Mouse (Mus musculus) heart, adult 9 months (tissue): ENCODE data around the gene Spata6.

Source experiments
- DNase-seq, 2 experiments: peaks; one replicate each; pipeline ENCODE4 v3.0.0; 2022; ENCODE audit warnings: low spot score in 2 of 2

Spata6 gene

DNA sequence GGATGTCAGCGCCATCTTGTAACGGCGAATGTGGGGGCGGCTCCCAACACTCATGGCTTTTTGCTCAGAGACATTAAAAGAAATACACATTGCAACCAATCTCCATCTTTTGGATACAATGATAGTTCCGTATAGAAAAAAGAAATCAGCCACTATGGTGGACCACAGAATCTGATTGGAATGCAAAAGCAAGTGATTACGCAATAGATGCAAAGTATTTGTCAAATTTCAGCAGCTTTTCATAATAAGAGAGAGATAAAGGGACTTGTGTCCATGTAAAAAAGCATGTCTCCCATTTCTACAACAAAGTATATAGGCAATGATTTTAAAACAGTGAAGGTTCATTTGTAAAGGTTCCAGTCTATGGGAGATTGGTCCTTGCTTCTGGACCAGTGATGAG lies 119.1 kb downstream of the Spata6 start:
- DNase-seq: no peak

- no peak for DNase-seq
Observed at GRCm38 (mm10) chr4:111852626-111853025, 132.8 kb downstream of the Spata6 start.

- DNase-seq: no peak
Observed at GRCm38 (mm10) chr4:111866701-111867100, 146.9 kb downstream of the Spata6 start.

- no peak for DNase-seq
Observed at GRCm38 (mm10) chr4:111867743-111868401, 148.1 kb downstream of the Spata6 start.
